Mouse (Mus musculus): ENCODE results near the gene Pak4. TPM values are rescaled to one million over a fixed set of nuclear protein-coding genes. Genes with fewer than 3 reads are reported as not detected.

Pak4 gene
- polyA plus RNA-seq, 1 experiment from 2014 or later: 23.3 TPM

DNA sequence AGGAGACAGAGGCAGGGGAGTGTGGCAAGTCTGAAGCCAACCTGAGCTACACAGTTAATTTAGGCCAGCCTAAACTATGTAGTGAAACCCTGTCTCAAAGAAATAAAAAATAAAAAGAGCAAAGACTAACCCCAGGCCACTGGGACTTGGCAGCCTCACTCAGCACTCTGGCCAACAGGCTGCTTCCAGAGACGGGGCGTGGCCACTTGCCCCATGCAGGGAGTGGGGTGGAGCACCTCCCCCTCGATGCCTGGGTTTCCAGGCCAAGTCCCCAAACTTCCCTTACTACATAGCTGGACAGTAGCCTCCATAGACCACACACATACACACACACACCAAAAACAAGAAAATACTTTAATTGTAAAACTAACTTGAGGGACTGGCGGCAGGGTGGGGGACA, 39.5 kb downstream of the Pak4 start:
- Histone ChIP-seq H3K4me1 (replicated peaks) (peaks cover 17% of the 10 kb centered on the region), H3K27me3 (no peaks in the 10 kb centered on the region), H3K27ac (0 out of 2 replicates have a peak overlapping the region, but pooled peaks have one; percentile 10), H3K36me3 (peaks cover 29% of the 10 kb centered on the region), H3K4me3 (no peak overlapping the region), H3K9me3 (replicated peaks) (no peaks in the 10 kb centered on the region), H3K4me2 (no peak overlapping the region), H3K9ac (no peak overlapping the region)
- no peak; the same call in 1 of the 2 replicates for ATAC-seq (replicated peaks; ENCODE audit: insufficient number of reproducible peaks, insufficient read depth, low FRiP score, low read depth)
- 39% methylated on average over 4 of the region's 4 CpGs for WGBS

GRCm38 (mm10) chr7:28557708-28558107, 40.3 kb downstream of the Pak4 start:
- no peaks in the 10 kb centered on the region for H3K27me3 ChIP-seq
- H3K36me3 ChIP-seq: peaks cover 21% of the 10 kb centered on the region
- no peak overlapping the region for H3K4me3 ChIP-seq
- ATAC-seq (replicated peaks; ENCODE audit: insufficient number of reproducible peaks, insufficient read depth, low FRiP score, low read depth): no peak
- 26% methylated on average over 6 of the region's 6 CpGs for WGBS
- H3K27ac ChIP-seq: 0 out of 2 replicates have a peak overlapping the region, but pooled peaks have one; percentile 38
- H3K9ac ChIP-seq: no peak overlapping the region
- H3K4me2 ChIP-seq: no peak overlapping the region
- peaks cover 17% of the 10 kb centered on the region for H3K4me1 ChIP-seq (replicated peaks)
- H3K9me3 ChIP-seq (replicated peaks): no peaks in the 10 kb centered on the region

DNA sequence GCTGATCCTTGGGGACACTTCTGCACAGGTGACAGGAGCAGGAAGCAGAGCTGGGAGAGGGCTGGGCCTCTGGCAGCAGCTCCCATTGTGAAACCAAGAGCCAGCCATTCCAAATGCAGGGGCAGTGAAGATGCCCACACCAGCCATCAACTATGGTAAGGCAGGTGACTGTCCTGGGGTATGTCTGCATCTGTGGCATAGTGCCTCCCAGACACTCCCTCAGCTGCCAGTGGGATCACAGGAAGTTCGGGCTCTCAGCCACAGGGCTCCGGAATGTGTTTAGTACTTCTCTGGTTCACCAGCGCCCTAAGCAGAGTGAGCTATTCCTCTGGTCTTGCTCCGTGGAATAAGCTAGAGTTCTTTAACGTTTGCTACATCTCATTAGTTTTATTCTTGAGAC, 40.9 kb downstream of the Pak4 start:
- peaks cover 16% of the 10 kb centered on the region for H3K36me3 ChIP-seq
- no peaks in the 10 kb centered on the region for H3K27me3 ChIP-seq
- no peaks in the 10 kb centered on the region for H3K9me3 ChIP-seq (replicated peaks)
- no peak overlapping the region for H3K9ac ChIP-seq
- WGBS: 58% methylated on average over 5 of the region's 5 CpGs
- no peak overlapping the region for H3K4me3 ChIP-seq
- no peak for ATAC-seq (replicated peaks; ENCODE audit: insufficient number of reproducible peaks, insufficient read depth, low FRiP score, low read depth)
- H3K4me2 ChIP-seq: no peak overlapping the region
- peaks cover 17% of the 10 kb centered on the region for H3K4me1 ChIP-seq (replicated peaks)
- H3K27ac ChIP-seq: no peak overlapping the region

GRCm38 (mm10) chr7:28555939-28556535, 41.9 kb downstream of the Pak4 start:
- Histone ChIP-seq H3K36me3 (peaks cover 16% of the 10 kb centered on the region), H3K4me3 (no peak overlapping the region), H3K9me3 (replicated peaks) (no peaks in the 10 kb centered on the region), H3K9ac (no peak overlapping the region), H3K27ac (no peak overlapping the region), H3K4me1 (replicated peaks) (peaks cover 17% of the 10 kb centered on the region), H3K4me2 (no peak overlapping the region), H3K27me3 (no peaks in the 10 kb centered on the region)
- WGBS: 13% methylated on average over 5 of the region's 5 CpGs
- ATAC-seq (replicated peaks; ENCODE audit: insufficient number of reproducible peaks, insufficient read depth, low FRiP score, low read depth): no peak

DNA sequence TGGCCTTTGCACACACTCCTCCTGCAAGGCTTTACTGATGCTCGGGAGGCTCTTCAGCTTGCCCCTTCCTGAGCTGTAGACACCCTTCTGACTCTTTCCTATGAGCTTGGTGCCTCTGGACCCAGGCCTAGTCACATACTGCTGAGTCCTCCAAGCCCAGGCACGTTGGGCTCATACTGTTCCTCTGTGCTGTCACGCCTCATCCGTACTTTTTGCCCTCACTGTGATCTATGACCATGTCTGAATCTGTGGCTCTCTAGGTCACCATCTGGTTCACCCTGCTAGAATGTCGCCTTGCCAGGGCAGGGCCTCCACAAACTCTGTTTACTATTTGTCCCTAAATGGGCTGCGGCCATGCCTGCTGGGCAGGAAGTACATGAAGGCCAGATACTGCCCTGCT, 44.9 kb downstream of the Pak4 start:
- no peaks in the 10 kb centered on the region for H3K36me3 ChIP-seq
- no peaks in the 10 kb centered on the region for H3K9me3 ChIP-seq (replicated peaks)
- peaks cover 6% of the 10 kb centered on the region; the same call in 1 of the 2 replicates for H3K27me3 ChIP-seq
- no peak overlapping the region for H3K9ac ChIP-seq
- no peak overlapping the region for H3K4me2 ChIP-seq
- H3K4me1 ChIP-seq (replicated peaks): peaks cover 8% of the 10 kb centered on the region
- ATAC-seq (replicated peaks; ENCODE audit: insufficient number of reproducible peaks, insufficient read depth, low FRiP score, low read depth): no peak
- 85% methylated on average over 6 of the region's 6 CpGs for WGBS
- H3K4me3 ChIP-seq: no peak overlapping the region
- no peak overlapping the region for H3K27ac ChIP-seq

- Histone ChIP-seq H3K36me3 (no peaks in the 10 kb centered on the region), H3K27ac (no peak overlapping the region), H3K27me3 (peaks cover 59% of the 10 kb centered on the region), H3K4me3 (no peak overlapping the region), H3K4me1 (replicated peaks) (peaks cover 16% of the 10 kb centered on the region), H3K9ac (no peak overlapping the region), H3K4me2 (no peak overlapping the region), H3K9me3 (replicated peaks) (no peaks in the 10 kb centered on the region)
- ATAC-seq (replicated peaks; ENCODE audit: insufficient number of reproducible peaks, insufficient read depth, low FRiP score, low read depth): no peak
- 50% methylated on average over 7 of the region's 7 CpGs for WGBS
Observed at GRCm38 (mm10) chr7:28547628-28548027, 50.4 kb downstream of the Pak4 start.

DNA sequence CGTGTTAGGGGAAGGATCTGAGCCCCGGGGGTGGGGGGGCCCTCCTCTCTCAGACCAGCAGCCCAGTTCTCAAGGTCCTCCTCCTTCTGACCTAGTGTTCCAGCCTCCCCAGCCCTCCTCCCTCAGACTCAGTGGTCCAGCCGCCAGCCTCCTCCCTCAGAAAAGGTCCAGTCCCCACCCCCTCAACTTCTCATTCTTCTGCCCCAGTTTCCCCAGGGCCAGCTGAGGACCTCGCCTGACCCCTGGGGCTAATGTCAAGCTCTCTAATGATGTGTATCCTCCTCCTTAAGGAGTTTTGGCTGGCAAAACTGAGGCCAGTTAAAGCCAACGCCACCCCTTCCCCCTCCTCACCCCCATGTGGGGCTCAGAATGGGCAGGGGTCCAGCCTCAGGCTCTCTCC, 50.8 kb downstream of the Pak4 start, which contains the start of gene Nccrp1:
Gene Nccrp1, minus strand, starts transcription at position 101 of the 400 bp plus-strand sequence.
- peak within 1 kb of the TSS; percentile 50 for H3K4me2 ChIP-seq
- H3K27ac ChIP-seq: no peak within 1 kb of the TSS
- no peak for ATAC-seq (replicated peaks; ENCODE audit: insufficient number of reproducible peaks, insufficient read depth, low FRiP score, low read depth)
- WGBS: 7% methylated on average over 5 of the region's 5 CpGs
- no peak within 1 kb of the TSS for H3K9ac ChIP-seq
- peaks cover 59% of the 10 kb centered on the region for H3K27me3 ChIP-seq
- no peaks in the 10 kb centered on the region for H3K36me3 ChIP-seq
- peaks cover 16% of the 10 kb centered on the region for H3K4me1 ChIP-seq (replicated peaks)
- H3K9me3 ChIP-seq (replicated peaks): no peaks in the 10 kb centered on the region
- peak within 1 kb of the TSS; percentile 26 for H3K4me3 ChIP-seq

DNA sequence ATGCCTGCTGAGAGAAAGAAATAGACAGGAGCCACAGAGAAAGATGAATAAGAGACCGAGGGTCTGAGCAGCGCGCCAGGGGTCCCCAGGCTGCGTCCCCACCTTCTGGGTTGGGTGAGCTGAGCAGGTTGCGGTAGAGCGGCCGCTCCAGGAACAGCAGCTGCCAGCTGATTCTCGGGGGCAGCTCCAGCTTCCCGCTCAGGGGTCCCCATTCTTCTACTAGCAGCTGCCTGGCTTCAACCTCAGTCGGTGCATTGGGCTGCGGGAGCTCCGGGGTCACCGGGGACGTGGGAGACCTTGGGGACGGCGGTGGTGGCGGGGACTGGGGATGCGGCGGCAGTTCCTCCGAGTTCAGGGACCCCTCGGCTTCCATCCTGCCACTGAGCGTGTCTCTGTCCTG, 51.3 kb downstream of the Pak4 start:
- peak overlapping the region; percentile 26 for H3K4me3 ChIP-seq
- H3K27ac ChIP-seq: no peak overlapping the region
- H3K4me1 ChIP-seq (replicated peaks): peaks cover 16% of the 10 kb centered on the region
- H3K4me2 ChIP-seq: peak overlapping the region; percentile 50
- no peak for ATAC-seq (replicated peaks; ENCODE audit: insufficient number of reproducible peaks, insufficient read depth, low FRiP score, low read depth)
- no peaks in the 10 kb centered on the region for H3K9me3 ChIP-seq (replicated peaks)
- peaks cover 59% of the 10 kb centered on the region for H3K27me3 ChIP-seq
- WGBS: 2% methylated on average over 22 of the region's 22 CpGs
- H3K36me3 ChIP-seq: no peaks in the 10 kb centered on the region
- H3K9ac ChIP-seq: no peak overlapping the region

GRCm38 (mm10) chr7:28545891-28546210, 52.1 kb downstream of the Pak4 start:
- Histone ChIP-seq H3K4me2 (no peak overlapping the region), H3K27ac (no peak overlapping the region), H3K36me3 (no peaks in the 10 kb centered on the region), H3K4me3 (no peak overlapping the region), H3K9ac (no peak overlapping the region), H3K9me3 (replicated peaks) (no peaks in the 10 kb centered on the region), H3K4me1 (replicated peaks) (peaks cover 16% of the 10 kb centered on the region), H3K27me3 (peaks cover 59% of the 10 kb centered on the region)
- ATAC-seq (replicated peaks; ENCODE audit: insufficient number of reproducible peaks, insufficient read depth, low FRiP score, low read depth): no peak
- WGBS: 39% methylated on average over 7 of the region's 7 CpGs

- Histone ChIP-seq H3K4me1 (replicated peaks) (peaks cover 16% of the 10 kb centered on the region), H3K27me3 (peaks cover 59% of the 10 kb centered on the region), H3K27ac (no peak overlapping the region), H3K9ac (no peak overlapping the region), H3K9me3 (replicated peaks) (no peaks in the 10 kb centered on the region), H3K4me3 (no peak overlapping the region), H3K36me3 (no peaks in the 10 kb centered on the region), H3K4me2 (no peak overlapping the region)
- WGBS: 27% methylated on average over 14 of the region's 14 CpGs
- 0 out of 2 replicates have a peak, but pooled peaks have one; percentile 3 for ATAC-seq (replicated peaks; ENCODE audit: insufficient number of reproducible peaks, insufficient read depth, low FRiP score, low read depth)
Observed at GRCm38 (mm10) chr7:28545048-28545890, 52.7 kb downstream of the Pak4 start.

DNA sequence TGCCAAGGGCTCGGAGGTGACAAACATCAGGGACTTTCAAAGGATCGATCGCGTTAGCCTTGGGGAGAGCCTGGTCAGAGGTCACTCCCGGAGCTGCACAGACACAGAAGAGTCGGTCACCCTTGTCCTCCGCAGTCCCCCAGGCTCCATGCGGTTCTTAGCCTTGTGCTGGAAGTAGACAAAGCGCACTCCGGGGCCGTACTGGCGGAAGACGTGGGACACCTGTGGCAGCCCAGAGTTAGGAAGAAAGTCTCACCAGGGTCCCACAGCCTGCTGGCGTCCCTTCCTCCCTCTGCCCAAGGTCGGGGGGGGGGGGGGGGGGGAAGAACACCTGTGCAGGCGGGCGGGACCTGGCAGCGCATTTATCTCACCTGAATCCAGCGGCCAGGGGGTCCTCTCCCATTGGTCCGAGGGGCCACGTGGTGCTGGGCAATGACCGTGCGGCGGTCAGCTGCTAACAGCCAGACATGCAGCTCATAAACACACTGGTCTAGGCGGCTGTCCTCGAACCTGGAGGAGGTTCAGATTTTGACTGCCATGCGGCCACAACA, 53.9 kb downstream of the Pak4 start:
- Histone ChIP-seq H3K4me1 (replicated peaks) (peaks cover 16% of the 10 kb centered on the region), H3K27ac (no peak overlapping the region), H3K27me3 (peaks cover 59% of the 10 kb centered on the region), H3K9ac (no peak overlapping the region), H3K4me2 (peak overlapping the region; percentile 49), H3K9me3 (replicated peaks) (no peaks in the 10 kb centered on the region), H3K4me3 (0 out of 2 replicates have a peak overlapping the region, but pooled peaks have one; percentile 1), H3K36me3 (no peaks in the 10 kb centered on the region)
- 11% methylated on average over 23 of the region's 27 CpGs for WGBS
- no peak for ATAC-seq (replicated peaks; ENCODE audit: insufficient number of reproducible peaks, insufficient read depth, low FRiP score, low read depth)

Measured in heart, embryonic 15.5 days (tissue).